Mouse (Mus musculus) neural tube, embryonic 14.5 days (tissue): ENCODE results near the gene Ttc7b. TPM values are rescaled to one million over a fixed set of nuclear protein-coding genes. Genes with fewer than 3 reads are reported as not detected.

ENCODE experiments used
- ATAC-seq: fragments of 200-750 bp; cut with Nextera tagmentation; 2 replicates; pipeline ENCODE4 v1.8.0; 2017; ENCODE audit warnings: low read depth, mild to moderate bottlenecking, moderate TSS enrichment, moderate library complexity
- H3K27ac ChIP-seq: fragments of 300-500 bp; sonication (generic); 2 replicates; pipeline ENCODE4 v1.5.1; 2014; ENCODE audit warnings: low read depth, mild to moderate bottlenecking, control low read depth, low read length, moderate library complexity, mixed read lengths
- H3K27me3 ChIP-seq: fragments of 300-500 bp; sonication (generic); 2 replicates; pipeline ENCODE4 v1.6.1; 2014; ENCODE audit warnings: low read length; ENCODE audit not compliant: control insufficient read depth, insufficient read depth
- H3K36me3 ChIP-seq: fragments of 300-500 bp; sonication (generic); 2 replicates; pipeline ENCODE4 v1.6.1; 2014; ENCODE audit warnings: low read length, mixed read lengths; ENCODE audit not compliant: control insufficient read depth, insufficient read depth
- H3K4me1 ChIP-seq: fragments of 300-500 bp; sonication (generic); 2 replicates; pipeline ENCODE4 v1.6.1; 2014; ENCODE audit warnings: low read length; ENCODE audit not compliant: control insufficient read depth, insufficient read depth
- H3K4me2 ChIP-seq: fragments of 300-500 bp; sonication (generic); 2 replicates; pipeline ENCODE4 v1.6.1; 2014; ENCODE audit warnings: mild to moderate bottlenecking, low read depth, low read length, control low read depth
- H3K4me3 ChIP-seq: fragments of 300-500 bp; sonication (generic); 2 replicates; pipeline ENCODE4 v1.5.1; 2014; ENCODE audit warnings: low read depth, low read length, control low read depth, mixed read lengths
- H3K9ac ChIP-seq: fragments of 300-500 bp; sonication (generic); replicated peaks from 2 replicates; pipeline ENCODE4 v1.6.1; 2014; ENCODE audit warnings: low read depth, mild to moderate bottlenecking, control low read depth, low read length, mixed read lengths
- H3K9me3 ChIP-seq: fragments of 300-500 bp; sonication (generic); 2 replicates; pipeline ENCODE4 v1.6.1; 2016; ENCODE audit warnings: low read length; ENCODE audit not compliant: control insufficient read depth
- WGBS: fragments of 180-500 bp; shearing (Covaris S2); extraction: QIAGEN DNeasy Blood & Tissue Kit; methylation state at CpG from one replicate; pipeline ENCODE4 v1.1.7; 2014; 5-methylcytosine and 5-hydroxymethylcytosine counted together
- polyA plus RNA-seq: library from polyadenylated mRNA; unstranded; fragments of >200 nt; fragmentation: Nextera tagmentation; extraction: Ambion mirVana; gene quantifications from 2 replicates; pipeline ENCODE4 v1.2.1, GENCODE M21; 2014

Gene Ttc7b
- 12.5 and 14.0 TPM in 2 replicates for polyA plus RNA-seq

DNA sequence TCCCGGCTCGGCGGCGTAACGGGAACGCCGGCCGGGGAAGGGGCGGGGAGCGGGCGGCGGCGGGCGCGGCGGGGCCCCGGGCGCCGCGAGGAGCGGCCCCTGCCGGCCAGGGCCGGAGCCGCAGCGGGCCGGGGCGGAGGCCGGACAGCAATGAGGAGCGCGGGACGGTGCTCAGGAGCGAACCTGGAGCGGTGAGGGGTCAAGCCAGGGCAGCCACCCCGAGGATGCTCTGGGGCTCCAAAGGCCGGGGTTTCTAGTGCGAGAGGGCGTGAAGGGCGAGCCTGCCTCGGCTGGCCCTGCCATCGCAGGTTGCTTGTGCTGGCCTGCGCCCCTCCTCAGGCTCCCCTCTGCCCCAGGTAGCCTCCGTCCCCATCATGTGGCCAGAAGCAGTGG lies at the start of gene Ttc7b:
TSS of gene Ttc7b (minus strand) at position 33 of the 393 bp plus-strand sequence.
- no peaks in the 10 kb centered on the region for H3K9me3 ChIP-seq
- H3K27me3 ChIP-seq: no peaks in the 10 kb centered on the region
- peak; percentile 76 for ATAC-seq
- peak within 1 kb of the TSS; percentile 91 for H3K4me2 ChIP-seq
- H3K4me3 ChIP-seq: peak within 1 kb of the TSS; percentile 86
- under 1% methylated on average over 21 of the region's 42 CpGs for WGBS
- H3K27ac ChIP-seq: peak within 1 kb of the TSS; percentile 84
- peaks cover 10% of the 10 kb centered on the region for H3K4me1 ChIP-seq
- H3K9ac ChIP-seq: peak within 1 kb of the TSS; percentile 99
- H3K36me3 ChIP-seq: no peaks in the 10 kb centered on the region

GRCm38 (mm10) chr12:100568831-100569230 lies 48.2 kb upstream of the Ttc7b start:
- Histone ChIP-seq H3K4me2 (no peak overlapping the region), H3K9me3 (no peaks in the 10 kb centered on the region), H3K36me3 (no peaks in the 10 kb centered on the region), H3K9ac (no peak overlapping the region), H3K4me3 (no peak overlapping the region), H3K27me3 (no peaks in the 10 kb centered on the region), H3K27ac (no peak overlapping the region), H3K4me1 (no peaks in the 10 kb centered on the region)
- 86% methylated on average over 7 of the region's 7 CpGs for WGBS
- no peak for ATAC-seq

- H3K27ac ChIP-seq: no peak overlapping the region
- no peak overlapping the region for H3K4me2 ChIP-seq
- H3K4me1 ChIP-seq: no peaks in the 10 kb centered on the region
- no peaks in the 10 kb centered on the region for H3K27me3 ChIP-seq
- no peaks in the 10 kb centered on the region for H3K36me3 ChIP-seq
- no peak for ATAC-seq
- H3K4me3 ChIP-seq: no peak overlapping the region
- WGBS: 90% methylated on average over 6 of the region's 6 CpGs
- H3K9me3 ChIP-seq: no peaks in the 10 kb centered on the region
- H3K9ac ChIP-seq: no peak overlapping the region
These were observed 47.5 kb upstream of the Ttc7b start for GRCm38 (mm10) chr12:100568105-100568504.

GRCm38 (mm10) chr12:100567627-100568026 lies 47.0 kb upstream of the Ttc7b start:
- no peak for ATAC-seq

DNA sequence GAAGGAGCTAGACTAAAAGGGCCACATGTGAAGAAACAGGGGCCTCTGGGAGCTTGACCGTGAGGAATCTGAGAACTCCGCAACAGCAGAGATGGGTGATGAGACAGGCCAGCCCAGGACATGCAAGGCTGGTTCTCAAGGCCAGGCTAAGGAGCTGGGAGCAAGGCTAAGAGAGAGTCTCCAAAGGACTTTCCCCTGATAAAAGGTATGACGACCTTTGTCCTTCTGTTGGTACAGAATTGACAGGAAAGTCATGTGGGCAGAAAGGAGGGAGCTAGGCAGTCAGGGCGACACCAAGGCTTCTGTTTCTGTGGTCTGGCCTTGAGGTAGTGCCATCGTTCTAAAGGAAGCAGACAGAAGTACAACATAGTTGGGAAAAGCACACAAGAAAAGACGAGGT lies 33.0 kb upstream of the Ttc7b start:
- Histone ChIP-seq H3K27me3 (no peaks in the 10 kb centered on the region), H3K9ac (no peak overlapping the region), H3K36me3 (no peaks in the 10 kb centered on the region), H3K4me3 (no peak overlapping the region), H3K9me3 (no peaks in the 10 kb centered on the region), H3K4me1 (no peaks in the 10 kb centered on the region), H3K27ac (no peak overlapping the region), H3K4me2 (no peak overlapping the region)
- 89% methylated on average over 6 of the region's 6 CpGs for WGBS
- ATAC-seq: no peak

More at GRCm38 (mm10) chr12:100567627-100568026, 47.0 kb upstream of the Ttc7b start:
- no peak overlapping the region for H3K4me2 ChIP-seq
- no peaks in the 10 kb centered on the region for H3K4me1 ChIP-seq
- H3K9me3 ChIP-seq: no peaks in the 10 kb centered on the region
- H3K27ac ChIP-seq: no peak overlapping the region
- H3K36me3 ChIP-seq: no peaks in the 10 kb centered on the region
- H3K27me3 ChIP-seq: no peaks in the 10 kb centered on the region
- no peak overlapping the region for H3K4me3 ChIP-seq
- 86% methylated on average over 3 of the region's 3 CpGs for WGBS
- H3K9ac ChIP-seq: no peak overlapping the region

- ATAC-seq: no peak
These were observed 31.3 kb upstream of the Ttc7b start for GRCm38 (mm10) chr12:100551972-100552371.

GRCm38 (mm10) chr12:100544194-100544567 lies 23.6 kb upstream of the Ttc7b start:
- Histone ChIP-seq H3K27me3 (no peaks in the 10 kb centered on the region), H3K9ac (no peak overlapping the region), H3K27ac (no peak overlapping the region), H3K36me3 (no peaks in the 10 kb centered on the region), H3K4me1 (no peaks in the 10 kb centered on the region), H3K4me2 (no peak overlapping the region), H3K4me3 (no peak overlapping the region), H3K9me3 (no peaks in the 10 kb centered on the region)
- ATAC-seq: no peak
- WGBS: 91% methylated on average over 4 of the region's 4 CpGs

More at GRCm38 (mm10) chr12:100551972-100552371, 31.3 kb upstream of the Ttc7b start:
- H3K4me2 ChIP-seq: no peak overlapping the region
- no peak overlapping the region for H3K9ac ChIP-seq
- no peaks in the 10 kb centered on the region for H3K36me3 ChIP-seq
- 97% methylated on average over 1 of the region's 1 CpGs for WGBS
- no peak overlapping the region for H3K4me3 ChIP-seq
- H3K27ac ChIP-seq: no peak overlapping the region
- H3K9me3 ChIP-seq: no peaks in the 10 kb centered on the region
- H3K27me3 ChIP-seq: no peaks in the 10 kb centered on the region
- H3K4me1 ChIP-seq: no peaks in the 10 kb centered on the region

DNA sequence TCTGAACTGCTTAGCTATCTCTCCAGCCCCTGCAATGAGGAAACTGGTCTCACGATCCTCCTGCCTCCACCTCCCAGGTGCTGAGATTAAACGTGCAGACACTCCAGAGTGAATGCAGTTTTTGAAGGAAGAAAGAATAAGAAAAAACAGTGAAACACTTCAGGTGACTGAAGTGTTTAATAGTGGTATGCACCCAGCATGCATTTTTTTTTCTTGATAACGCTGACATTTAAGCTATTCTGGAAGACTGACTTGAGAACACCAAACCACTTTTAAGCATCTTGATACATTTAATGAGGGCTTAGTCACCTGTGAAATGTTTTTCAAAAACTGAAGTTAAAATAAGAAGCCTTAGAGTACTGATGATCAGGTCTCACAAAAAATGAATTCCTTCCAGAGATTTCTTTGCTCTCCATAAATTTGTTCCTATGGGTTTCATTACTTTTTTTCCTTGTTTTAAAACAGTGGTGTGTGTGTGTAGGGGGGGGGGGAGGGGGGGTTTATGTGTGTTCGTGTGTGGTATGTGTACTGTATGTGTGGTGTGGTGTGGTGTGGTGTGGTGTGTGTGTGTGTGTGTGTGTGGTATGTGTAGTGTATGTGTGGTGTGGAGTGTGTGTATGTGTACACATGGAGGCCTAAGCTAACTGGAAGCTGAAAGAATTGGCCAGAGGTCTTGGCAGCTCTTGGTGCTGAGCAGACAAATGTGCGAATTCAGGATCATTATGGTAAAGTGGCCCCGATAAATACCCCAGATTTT lies 23.0 kb upstream of the Ttc7b start:
- Histone ChIP-seq H3K9ac (no peak overlapping the region), H3K36me3 (no peaks in the 10 kb centered on the region), H3K4me2 (no peak overlapping the region), H3K4me3 (no peak overlapping the region), H3K27ac (no peak overlapping the region), H3K9me3 (no peaks in the 10 kb centered on the region), H3K4me1 (no peaks in the 10 kb centered on the region), H3K27me3 (no peaks in the 10 kb centered on the region)
- WGBS: 85% methylated on average over 6 of the region's 6 CpGs
- ATAC-seq: no peak

GRCm38 (mm10) chr12:100542494-100542893 lies 21.9 kb upstream of the Ttc7b start:
- Histone ChIP-seq H3K4me1 (no peaks in the 10 kb centered on the region), H3K4me2 (no peak overlapping the region), H3K4me3 (no peak overlapping the region), H3K36me3 (no peaks in the 10 kb centered on the region), H3K27ac (no peak overlapping the region), H3K9ac (no peak overlapping the region), H3K9me3 (no peaks in the 10 kb centered on the region), H3K27me3 (no peaks in the 10 kb centered on the region)
- WGBS: 87% methylated on average over 6 of the region's 6 CpGs
- no peak for ATAC-seq
